Mouse (Mus musculus): ENCODE results near the gene Gm4884.
"Not testable (repeated sequence)": the region's sequence is repeated elsewhere in the genome, so short reads cannot be mapped to it uniquely, and the experiment has no call there.

Gene Gm4884

DNA sequence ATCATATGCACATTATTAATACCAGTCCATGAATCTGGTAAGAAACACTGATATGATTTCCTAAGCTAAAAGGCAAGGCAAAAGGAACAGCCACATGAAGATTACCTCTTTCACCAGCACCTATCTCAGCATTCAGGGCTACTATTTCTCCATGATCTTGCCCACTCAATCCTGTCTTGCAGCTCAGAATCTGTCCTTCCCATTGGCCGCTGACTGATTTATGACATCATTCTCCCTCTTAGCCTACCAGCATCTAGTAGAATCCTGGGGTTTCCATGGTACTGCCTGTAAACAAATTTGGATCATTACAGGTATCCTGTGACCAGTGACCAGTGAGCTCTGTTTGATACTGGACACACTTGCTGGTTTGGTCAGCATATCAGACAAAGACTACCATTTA, at the start of gene Gm4884:
TSS of gene Gm4884 (plus strand) at position 301 of the 400 bp plus-strand sequence.
- not testable (repeated sequence) for DNase-seq

- no peak for DNase-seq
Measured at GRCm38 (mm10) chr7:40987243-40987642, 45.3 kb upstream of the Gm4884 start, which contains the start of gene 4930433I11Rik. TSS of gene 4930433I11Rik (plus strand) at chr7:40987543.

GRCm38 (mm10) chr7:41044058-41044457, 11.5 kb downstream of the Gm4884 start:
- not testable (repeated sequence) for DNase-seq
